Mouse (Mus musculus): ENCODE data around the gene C1qtnf6. TPM values are rescaled to one million over a fixed set of nuclear protein-coding genes. Genes with fewer than 3 reads are reported as not detected.

C1qtnf6 gene
- total and polyA plus RNA-seq, 3 experiments: 0.15 to 1.3 TPM; not detected in 1

- Histone ChIP-seq H3K36me3 (ENCODE audit: control insufficient read depth in 1 of 2, insufficient read depth in 2 of 2, low read length in 2 of 2) (no peaks in the 10 kb centered on the region), H3K9ac (ENCODE audit: control insufficient read depth, low read depth, low read length, poor library complexity, severe bottlenecking) (no peak overlapping the region), H3K27ac (ENCODE audit: control insufficient read depth, low read depth, low read length) (no peak overlapping the region), H3K9me3 (replicated peaks; ENCODE audit: insufficient read depth, low read length) (no peaks in the 10 kb centered on the region), H3K27me3 (ENCODE audit: control insufficient read depth in 1 of 2, insufficient read depth in 2 of 2, low read length in 2 of 2) (no peaks in the 10 kb centered on the region), H3K79me2 (ENCODE audit: control insufficient read depth, insufficient read depth, low read length, poor library complexity) (no peaks in the 10 kb centered on the region), H3K4me3 (ENCODE audit: control insufficient read depth in 1 of 2, insufficient read depth in 1 of 2, low read depth in 2 of 2, low read length in 2 of 2) (no peak overlapping the region), H3K4me1 (ENCODE audit: control insufficient read depth in 1 of 2, insufficient read depth in 2 of 2, low read length in 2 of 2) (peaks cover 0 to under 1% of the 10 kb centered on the region in 2 experiments; a peak in 1 of 4 replicates)
- DNase-seq (ENCODE audit: low read depth, low spot score): peak; percentile 76
- no peak for TF ChIP-seq MEF2A (IDR thresholded peaks at IDR 0.05; ENCODE audit: extremely low read depth, insufficient replicate concordance, low read depth, low read length, poor library complexity, severe bottlenecking)
- TF ChIP-seq CHD1 (IDR thresholded peaks at IDR 0.05; ENCODE audit: low read depth, low read length): no peak
- peak; percentile 74 for TF ChIP-seq RAD21 (IDR thresholded peaks at IDR 0.05; ENCODE audit: low read depth, low read length)
- TF ChIP-seq NELFE (IDR thresholded peaks at IDR 0.05; ENCODE audit: low read depth, low read length): no peak
- TF ChIP-seq MAZ (IDR thresholded peaks at IDR 0.05; ENCODE audit: low read depth, low read length): no peak
- no peak for TF ChIP-seq MAFK (IDR thresholded peaks at IDR 0.05; ENCODE audit: borderline replicate concordance, low read depth, low read length)
- no peak for TF ChIP-seq POLR2A (IDR thresholded peaks at IDR 0.05; ENCODE audit: control insufficient read depth in 1 of 2, insufficient read depth in 1 of 2, low read depth in 1 of 2, low read length in 2 of 2, poor library complexity in 1 of 2)
- TF ChIP-seq ZNF384 (IDR thresholded peaks at IDR 0.05; ENCODE audit: low read depth, low read length): no peak
- no peak for TF ChIP-seq JUND (IDR thresholded peaks at IDR 0.05; ENCODE audit: low read depth, low read length)
- no peak for TF ChIP-seq CHD2 (IDR thresholded peaks at IDR 0.05; ENCODE audit: low read length)
- TF ChIP-seq E2F4 (IDR thresholded peaks at IDR 0.05; ENCODE audit: borderline replicate concordance, low read depth, low read length): no peak
- peak; percentile 86 for TF ChIP-seq ZC3H11A (IDR thresholded peaks at IDR 0.05; ENCODE audit: low read depth, low read length)
- TF ChIP-seq EP300 (IDR thresholded peaks at IDR 0.05; ENCODE audit: low read depth in 1 of 2, low read length in 2 of 2): no peak
- no peak for TF ChIP-seq TCF12 (IDR thresholded peaks at IDR 0.05; ENCODE audit: low read depth, low read length)
- no peak for TF ChIP-seq MYC (IDR thresholded peaks at IDR 0.05; ENCODE audit: low read depth, low read length)
- TF ChIP-seq SMC3 (IDR thresholded peaks at IDR 0.05; ENCODE audit: low read depth, low read length): peak; percentile 95
- no peak for TF ChIP-seq NRF1 (IDR thresholded peaks at IDR 0.05; ENCODE audit: insufficient read depth, low read depth, low read length, poor library complexity, severe bottlenecking)
- peak; percentile 88 to 93 (median 92) for TF ChIP-seq CTCF (IDR thresholded peaks at IDR 0.05 in 2 of 3, conservative IDR thresholded peaks at IDR 0.05 in 1 of 3; ENCODE audit: control insufficient read depth in 1 of 3, insufficient read depth in 1 of 3, low read depth in 2 of 3, low read length in 3 of 3, poor library complexity in 1 of 3, severe bottlenecking in 1 of 3)
- TF ChIP-seq TBP (IDR thresholded peaks at IDR 0.05; ENCODE audit: low read depth, low read length): no peak
- TF ChIP-seq USF2 (IDR thresholded peaks at IDR 0.05; ENCODE audit: borderline replicate concordance in 1 of 2, insufficient read depth in 1 of 2, low read depth in 1 of 2, low read length in 2 of 2): no peak
These were observed 16.6 kb downstream of the C1qtnf6 start for GRCm38 (mm10) chr15:78514393-78515146.

All from MEL (cell line).